Mouse (Mus musculus): ENCODE data around the gene Mipol1. TPM values are rescaled to one million over a fixed set of nuclear protein-coding genes. Genes with fewer than 3 reads are reported as not detected.

The Mipol1 gene
- polyA plus RNA-seq, 1 experiment from 2014 or later, result 7.1 TPM

DNA sequence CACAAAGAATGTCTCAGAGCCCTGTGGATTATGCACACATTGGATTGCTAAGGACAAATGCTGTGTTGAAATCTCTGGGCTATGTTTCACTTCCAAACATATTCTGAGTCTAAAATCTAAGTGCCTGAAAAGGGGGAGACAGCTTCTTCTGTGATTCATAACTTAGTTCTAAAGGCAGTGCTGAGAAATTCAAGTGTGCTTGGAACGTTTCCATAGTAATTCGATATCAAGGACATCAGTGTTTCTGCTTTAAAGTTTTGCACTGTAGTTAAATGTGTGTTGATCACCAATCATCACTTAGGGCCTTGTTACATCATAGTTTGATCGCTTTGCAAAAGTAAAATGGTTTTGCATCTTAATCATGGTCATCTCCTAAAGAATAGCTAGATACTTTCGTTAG is 279.5 kb downstream of the Mipol1 start:
- Histone ChIP-seq H3K27me3 (peaks cover 3% of the 10 kb centered on the region; the same call in 1 of the 2 replicates), H3K4me1 (replicated peaks) (no peaks in the 10 kb centered on the region), H3K4me2 (replicated peaks) (no peak overlapping the region), H3K9me3 (no peaks in the 10 kb centered on the region), H3K9ac (replicated peaks) (no peak overlapping the region), H3K4me3 (replicated peaks) (no peak overlapping the region), H3K36me3 (no peaks in the 10 kb centered on the region), H3K27ac (no peak overlapping the region)
- no peak for ATAC-seq
- 75% methylated on average over 4 of the region's 4 CpGs for WGBS

DNA sequence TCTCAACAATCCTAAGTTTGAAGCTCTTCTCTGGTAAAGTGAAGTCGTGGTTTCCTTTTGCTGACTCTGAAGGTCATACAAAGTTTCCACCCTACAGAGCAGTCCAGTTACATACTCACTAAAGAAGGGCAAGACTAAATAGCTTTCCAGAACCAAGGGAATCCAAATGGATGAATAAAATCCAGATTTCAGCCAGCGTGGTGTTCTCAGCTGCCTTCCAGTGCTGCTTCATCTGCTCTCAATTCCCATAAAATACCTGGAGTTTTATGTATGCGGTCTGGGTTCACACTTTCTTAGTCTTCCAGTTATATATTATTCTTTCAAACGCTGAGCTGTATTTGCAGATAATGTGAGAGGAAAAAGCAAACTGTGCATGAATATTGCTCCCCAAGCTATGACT is 280.9 kb downstream of the Mipol1 start:
- Histone ChIP-seq H3K9me3 (no peaks in the 10 kb centered on the region), H3K4me1 (replicated peaks) (no peaks in the 10 kb centered on the region), H3K27me3 (peaks cover 3% of the 10 kb centered on the region; the same call in 1 of the 2 replicates), H3K27ac (no peak overlapping the region), H3K4me3 (replicated peaks) (no peak overlapping the region), H3K36me3 (no peaks in the 10 kb centered on the region), H3K4me2 (replicated peaks) (no peak overlapping the region), H3K9ac (replicated peaks) (no peak overlapping the region)
- WGBS, result 91% methylated on average over 4 of the region's 4 CpGs
- no peak for ATAC-seq

DNA sequence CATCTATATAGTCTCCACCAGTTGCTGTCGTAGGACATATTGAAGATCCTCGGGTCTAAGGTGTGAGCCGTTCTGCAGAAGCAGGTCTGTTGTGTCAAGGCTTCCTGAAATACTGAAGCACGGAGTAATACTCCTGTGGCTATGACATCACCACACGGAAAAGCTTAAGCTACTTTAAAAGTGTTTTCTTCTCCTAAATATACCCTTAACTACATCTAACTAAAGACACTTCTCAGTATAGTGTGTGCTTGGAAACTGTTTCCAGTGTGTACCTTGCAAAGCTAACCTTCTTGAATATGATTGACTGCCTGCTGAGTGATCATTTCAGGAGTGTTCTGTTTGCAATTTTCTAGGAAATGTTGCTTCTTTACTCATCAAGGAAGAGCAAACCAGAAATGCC is 281.3 kb downstream of the Mipol1 start:
- 91% methylated on average over 5 of the region's 5 CpGs for WGBS
- no peak overlapping the region for H3K4me3 ChIP-seq (replicated peaks)
- H3K4me1 ChIP-seq (replicated peaks), result no peaks in the 10 kb centered on the region
- H3K9me3 ChIP-seq, result no peaks in the 10 kb centered on the region
- H3K27me3 ChIP-seq, result peaks cover 3% of the 10 kb centered on the region; the same call in 1 of the 2 replicates
- H3K36me3 ChIP-seq, result no peaks in the 10 kb centered on the region
- no peak for ATAC-seq
- no peak overlapping the region for H3K4me2 ChIP-seq (replicated peaks)
- no peak overlapping the region for H3K9ac ChIP-seq (replicated peaks)
- no peak overlapping the region for H3K27ac ChIP-seq

DNA sequence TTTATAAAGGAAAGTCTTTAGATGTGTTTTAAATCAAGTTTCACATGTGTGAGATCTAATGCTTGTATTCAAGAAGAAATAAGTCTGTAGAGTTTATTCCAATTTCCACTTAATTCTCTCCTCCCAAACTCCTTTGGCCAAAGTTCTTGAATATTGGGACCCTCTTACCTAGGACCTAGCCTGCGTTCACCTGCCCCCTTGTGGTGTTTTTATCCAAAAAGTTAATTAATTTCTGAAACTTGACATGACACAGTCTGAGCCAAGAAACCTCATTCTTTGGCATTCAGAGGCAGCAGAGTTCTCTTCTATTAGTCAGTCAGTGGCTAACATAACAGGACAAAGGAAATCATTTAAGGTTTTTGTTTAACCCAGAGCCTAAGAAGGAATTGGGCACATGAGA is 284.3 kb downstream of the Mipol1 start:
- H3K27ac ChIP-seq, result no peak overlapping the region
- no peak overlapping the region for H3K4me3 ChIP-seq (replicated peaks)
- no peaks in the 10 kb centered on the region for H3K9me3 ChIP-seq
- H3K4me2 ChIP-seq (replicated peaks), result no peak overlapping the region
- no peaks in the 10 kb centered on the region for H3K36me3 ChIP-seq
- ATAC-seq, result no peak
- 49% methylated on average over 1 of the region's 1 CpGs for WGBS
- H3K9ac ChIP-seq (replicated peaks), result no peak overlapping the region
- H3K27me3 ChIP-seq, result peaks cover 8% of the 10 kb centered on the region
- H3K4me1 ChIP-seq (replicated peaks), result no peaks in the 10 kb centered on the region

DNA sequence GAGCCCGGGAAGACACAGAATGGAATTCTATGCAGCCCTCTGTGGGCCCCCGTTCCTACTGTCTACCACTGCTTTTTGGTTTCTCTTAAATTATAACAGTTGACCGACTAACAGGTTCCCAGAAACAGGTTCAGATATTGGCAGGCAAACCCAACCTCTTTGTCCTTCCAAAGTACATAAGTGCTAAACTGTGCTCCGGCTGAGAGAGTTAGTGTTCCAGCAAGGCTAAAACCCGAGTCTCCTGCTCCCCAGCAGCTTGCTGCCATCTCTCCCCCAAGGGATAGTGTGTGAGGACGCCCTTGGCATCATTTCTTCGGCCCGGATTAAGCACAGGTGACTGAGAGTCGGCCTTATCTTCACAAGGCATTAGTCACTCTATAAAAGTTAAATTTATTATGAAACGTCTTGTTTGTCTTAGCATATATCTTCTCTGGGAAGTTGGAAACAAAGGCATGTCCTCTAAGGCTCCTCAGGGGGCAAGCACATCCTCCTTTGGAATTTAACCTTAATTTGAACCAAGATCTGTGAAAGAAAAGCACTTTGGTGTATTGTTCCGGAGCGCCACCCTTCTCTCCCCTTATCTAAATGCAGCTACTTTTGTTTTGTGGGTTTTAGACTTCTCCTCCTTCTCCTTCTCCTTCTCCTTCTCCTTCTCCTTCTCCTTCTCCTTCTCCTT is 285.6 kb downstream of the Mipol1 start:
- Histone ChIP-seq H3K27me3 (peaks cover 8% of the 10 kb centered on the region), H3K9me3 (no peaks in the 10 kb centered on the region), H3K36me3 (no peaks in the 10 kb centered on the region), H3K4me2 (replicated peaks) (no peak overlapping the region), H3K4me1 (replicated peaks) (no peaks in the 10 kb centered on the region), H3K27ac (no peak overlapping the region), H3K9ac (replicated peaks) (no peak overlapping the region), H3K4me3 (replicated peaks) (no peak overlapping the region)
- 44% methylated on average over 12 of the region's 12 CpGs for WGBS
- no peak for ATAC-seq

DNA sequence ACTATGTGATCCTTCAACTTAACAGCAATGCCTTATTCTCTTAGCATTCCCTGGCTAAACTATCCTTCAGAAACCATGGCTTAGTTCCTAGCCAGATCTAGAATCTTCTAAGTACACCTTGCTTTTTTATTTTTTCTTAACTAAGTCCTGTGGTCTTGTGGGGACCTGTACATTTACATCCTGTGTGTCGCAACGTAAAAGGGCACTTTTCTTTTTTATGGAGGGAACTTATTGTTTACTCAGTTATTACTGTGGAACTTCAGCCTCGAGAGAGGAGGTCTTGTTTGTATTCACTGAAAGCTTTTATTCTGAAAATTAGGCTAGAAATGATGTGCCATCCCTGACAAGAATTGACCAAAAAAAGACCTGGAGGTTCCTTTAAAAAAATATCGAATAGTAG is 298.1 kb downstream of the Mipol1 start:
- Histone ChIP-seq H3K4me2 (replicated peaks) (no peak overlapping the region), H3K36me3 (no peaks in the 10 kb centered on the region), H3K27ac (no peak overlapping the region), H3K4me3 (replicated peaks) (no peak overlapping the region), H3K4me1 (replicated peaks) (peaks cover 7% of the 10 kb centered on the region), H3K9ac (replicated peaks) (no peak overlapping the region), H3K9me3 (no peaks in the 10 kb centered on the region), H3K27me3 (peaks cover 83% of the 10 kb centered on the region)
- ATAC-seq, result no peak
- 87% methylated on average over 4 of the region's 4 CpGs for WGBS

DNA sequence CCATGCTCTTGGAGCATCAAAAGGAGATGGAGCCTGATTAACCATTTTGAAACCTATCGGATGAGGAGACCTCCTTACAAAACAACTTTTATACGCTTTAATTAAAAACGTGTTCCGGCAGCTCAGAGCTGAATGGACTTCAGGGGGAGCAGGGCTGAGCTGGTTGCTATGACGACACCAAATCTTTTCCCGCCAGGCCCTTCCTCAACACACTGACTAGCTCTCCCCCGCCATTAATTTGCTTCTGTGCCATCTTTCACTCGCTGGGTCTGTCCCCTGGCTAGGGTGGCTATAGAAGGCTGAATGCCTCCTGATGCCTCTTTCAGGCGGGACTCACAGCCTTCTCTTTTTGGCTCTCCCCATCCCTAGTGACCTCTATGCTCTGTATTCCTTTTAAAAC is 300.2 kb downstream of the Mipol1 start:
- peaks cover 95% of the 10 kb centered on the region for H3K27me3 ChIP-seq
- H3K9me3 ChIP-seq, result no peaks in the 10 kb centered on the region
- no peak overlapping the region for H3K27ac ChIP-seq
- WGBS, result 2% methylated on average over 9 of the region's 9 CpGs
- H3K36me3 ChIP-seq, result no peaks in the 10 kb centered on the region
- no peak overlapping the region for H3K9ac ChIP-seq (replicated peaks)
- H3K4me3 ChIP-seq (replicated peaks), result no peak overlapping the region
- H3K4me2 ChIP-seq (replicated peaks), result no peak overlapping the region
- peak; percentile 69 for ATAC-seq
- H3K4me1 ChIP-seq (replicated peaks), result peaks cover 19% of the 10 kb centered on the region

DNA sequence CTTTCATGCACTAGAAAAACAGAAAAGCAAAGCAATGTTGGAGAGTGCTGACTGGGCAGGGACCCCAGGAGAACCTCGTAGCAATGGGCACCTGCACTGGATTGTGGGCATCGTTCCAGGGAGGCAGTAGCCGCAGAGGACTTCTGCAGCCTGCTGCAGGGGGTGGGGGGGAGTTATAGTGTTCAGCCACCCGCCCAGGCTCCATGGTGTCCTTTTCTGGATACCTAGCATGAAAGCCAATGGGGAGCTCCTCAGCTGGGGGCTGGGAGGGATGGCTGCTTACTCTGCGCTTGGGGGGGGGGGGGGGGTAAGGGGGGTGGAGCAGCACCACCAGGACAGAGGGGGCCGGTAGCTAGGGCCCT is 304.3 kb downstream of the Mipol1 start:
- no peak for ATAC-seq
- 0 out of 2 replicates have a peak overlapping the region, but pooled peaks have one; percentile 46 for H3K9ac ChIP-seq (replicated peaks)
- H3K9me3 ChIP-seq, result no peaks in the 10 kb centered on the region
- peak overlapping the region; percentile 48 for H3K4me2 ChIP-seq (replicated peaks)
- 0% methylated on average over 3 of the region's 6 CpGs for WGBS
- peak overlapping the region; percentile 77 for H3K27ac ChIP-seq
- 0 out of 2 replicates have a peak overlapping the region, but pooled peaks have one; percentile 4 for H3K4me3 ChIP-seq (replicated peaks)
- no peaks in the 10 kb centered on the region for H3K36me3 ChIP-seq
- H3K27me3 ChIP-seq, result peaks cover 93% of the 10 kb centered on the region
- H3K4me1 ChIP-seq (replicated peaks), result peaks cover 31% of the 10 kb centered on the region

DNA sequence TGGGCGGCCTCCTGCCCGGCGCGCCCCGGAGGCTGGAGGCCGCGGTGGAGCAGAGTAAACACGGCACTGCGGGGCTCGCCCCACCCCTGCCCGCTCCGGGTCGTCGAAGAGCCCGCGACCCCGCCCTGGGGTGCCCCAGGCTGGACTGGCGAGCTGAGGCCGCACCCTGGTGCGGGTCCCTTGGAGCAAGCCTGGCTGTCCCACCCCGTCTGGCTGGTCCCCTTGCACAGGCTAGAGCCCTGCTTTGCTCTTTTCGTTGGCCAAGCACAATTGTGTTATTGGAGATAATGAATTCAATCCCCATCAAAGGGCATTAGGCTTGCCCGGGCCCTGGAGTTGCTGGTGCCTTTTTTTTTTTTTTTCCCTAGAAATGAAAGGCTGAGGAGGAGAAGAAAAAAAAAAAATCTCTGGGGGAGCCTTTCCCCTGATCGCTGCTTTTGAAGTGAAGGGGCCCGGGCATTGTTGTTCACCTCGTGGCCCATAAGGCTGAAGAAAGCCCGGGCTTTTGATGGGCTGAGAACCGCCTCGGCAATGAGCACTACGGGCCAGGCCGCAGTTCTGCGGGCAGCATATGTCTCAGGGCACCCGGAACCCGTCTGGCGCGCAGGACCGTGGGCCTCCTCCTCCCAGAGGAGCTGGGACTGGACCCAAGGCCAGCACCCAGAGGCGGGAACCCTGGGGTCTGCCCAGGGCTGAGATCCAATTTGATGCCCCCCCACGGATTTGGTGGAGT is 304.8 kb downstream of the Mipol1 start:
- no peaks in the 10 kb centered on the region for H3K9me3 ChIP-seq
- H3K9ac ChIP-seq (replicated peaks), result 0 out of 2 replicates have a peak overlapping the region, but pooled peaks have one; percentile 46
- H3K27ac ChIP-seq, result peak overlapping the region; percentile 77
- ATAC-seq, result peak; percentile 89
- peaks cover 30% of the 10 kb centered on the region for H3K4me1 ChIP-seq (replicated peaks)
- 0 out of 2 replicates have a peak overlapping the region, but pooled peaks have one; percentile 4 for H3K4me3 ChIP-seq (replicated peaks)
- no peaks in the 10 kb centered on the region for H3K36me3 ChIP-seq
- H3K27me3 ChIP-seq, result peaks cover 95% of the 10 kb centered on the region
- under 1% methylated on average over 39 of the region's 39 CpGs for WGBS
- peak overlapping the region; percentile 48 for H3K4me2 ChIP-seq (replicated peaks)

DNA sequence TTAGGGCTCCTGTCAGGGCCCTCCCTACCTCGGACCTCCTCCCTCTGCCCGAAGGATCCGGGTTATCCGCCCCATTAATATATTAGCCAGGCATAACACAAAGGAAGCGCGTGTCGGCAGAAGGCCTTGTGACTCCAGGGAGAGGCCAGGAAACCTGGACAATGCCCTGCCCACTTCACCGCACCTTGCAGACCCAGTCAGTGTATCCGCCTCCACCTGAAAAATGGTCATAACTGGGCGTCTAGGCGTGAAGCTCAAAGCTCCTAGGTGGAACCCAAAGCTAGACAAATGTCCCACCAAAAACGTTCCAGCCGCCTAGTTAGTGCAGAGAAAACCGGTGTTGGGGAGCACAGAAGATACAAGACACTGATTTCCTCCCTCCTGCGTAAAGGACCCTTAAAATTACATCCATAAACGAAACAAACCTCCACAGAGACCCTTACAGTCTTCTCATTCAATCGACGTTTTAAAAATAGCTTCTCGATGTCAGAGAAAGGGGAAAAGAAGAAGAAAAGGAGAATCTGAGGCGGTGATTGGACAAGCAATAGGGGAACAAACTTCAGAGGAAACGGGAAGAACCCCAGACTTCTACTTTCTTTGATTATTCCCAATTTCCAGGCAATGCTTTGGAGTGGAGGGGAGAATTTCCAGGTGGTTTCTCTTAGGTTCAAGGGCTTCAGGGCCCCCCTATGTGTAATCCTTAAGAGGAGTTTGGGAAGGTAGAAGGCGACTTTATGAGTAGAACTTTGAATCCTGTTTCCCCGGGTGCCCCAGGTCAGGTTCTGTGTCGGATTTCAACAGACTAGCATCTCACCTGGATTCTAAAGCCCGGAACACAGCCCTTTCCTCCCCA is 306.1 kb downstream of the Mipol1 start:
- Histone ChIP-seq H3K9ac (replicated peaks) (no peak overlapping the region), H3K36me3 (no peaks in the 10 kb centered on the region), H3K4me3 (replicated peaks) (no peak overlapping the region), H3K27ac (peak overlapping the region; percentile 77), H3K27me3 (peaks cover 90% of the 10 kb centered on the region), H3K4me1 (replicated peaks) (peaks cover 24% of the 10 kb centered on the region), H3K4me2 (replicated peaks) (no peak overlapping the region), H3K9me3 (no peaks in the 10 kb centered on the region)
- ATAC-seq, result no peak
- 3% methylated on average over 25 of the region's 25 CpGs for WGBS

DNA sequence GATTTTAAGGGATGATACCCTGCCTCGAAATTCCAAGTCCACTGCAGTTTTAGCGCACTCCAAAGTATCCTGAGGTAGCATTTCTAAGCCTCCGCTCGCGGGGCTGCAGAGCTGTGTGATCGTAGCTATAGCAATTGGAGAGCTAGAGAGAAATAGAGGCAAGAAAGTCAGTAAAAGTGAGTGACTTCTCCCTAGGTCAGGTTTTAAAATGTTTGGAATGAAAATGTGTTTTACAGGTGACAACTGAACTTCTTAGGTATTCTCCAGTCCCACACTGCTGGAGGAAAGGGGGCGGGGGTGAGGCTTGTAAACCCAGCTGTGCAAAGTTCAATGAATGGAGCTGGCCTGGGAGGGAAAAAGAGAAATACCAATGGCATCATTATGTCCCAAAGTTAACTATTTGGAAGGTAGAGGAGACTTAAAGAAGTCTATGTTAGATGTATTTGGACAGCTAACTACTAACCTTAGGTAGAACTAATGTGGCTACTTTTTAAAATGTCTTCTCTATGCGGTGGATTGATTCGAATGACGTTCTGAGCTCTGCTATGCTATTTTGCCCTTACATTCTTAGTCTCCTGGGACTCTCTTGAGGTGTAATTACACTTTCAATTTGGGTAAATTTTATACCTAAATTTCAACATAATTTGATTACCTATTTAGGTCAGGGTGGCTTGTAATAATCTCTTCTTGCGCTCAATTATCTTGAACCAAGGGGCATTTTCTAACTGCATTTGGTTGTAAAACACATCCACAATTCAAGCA is 306.9 kb downstream of the Mipol1 start:
- Histone ChIP-seq H3K4me2 (replicated peaks) (no peak overlapping the region), H3K9ac (replicated peaks) (no peak overlapping the region), H3K4me3 (replicated peaks) (no peak overlapping the region), H3K36me3 (no peaks in the 10 kb centered on the region), H3K9me3 (no peaks in the 10 kb centered on the region), H3K27ac (peak overlapping the region; percentile 31; the same call in 1 of the 2 replicates), H3K27me3 (peaks cover 90% of the 10 kb centered on the region), H3K4me1 (replicated peaks) (peaks cover 24% of the 10 kb centered on the region)
- ATAC-seq, result no peak
- 6% methylated on average over 11 of the region's 11 CpGs for WGBS

Data from midbrain, embryonic 13.5 days (tissue).